Mouse (Mus musculus): ENCODE measurements at regions not wholly inside any gene's neighbourhood (a gene's known extent, or its start where the extent isn't known, plus 50 kb on each side); places are given as distances from the start of the nearest gene placed in this dataset.

GRCm38 (mm10) chr12:71624676-71625075 is 206.2 kb upstream of the Daam1 start:
- H3K4me3 ChIP-seq (replicated peaks) = no peak overlapping the region
- peaks cover 16% of the 10 kb centered on the region for H3K4me1 ChIP-seq
- H3K27me3 ChIP-seq (replicated peaks) = peaks cover 8% of the 10 kb centered on the region
- no peaks in the 10 kb centered on the region for H3K36me3 ChIP-seq (replicated peaks; ENCODE audit: low read length)
- TF ChIP-seq GATA1 (IDR thresholded peaks at IDR 0.05; ENCODE audit: borderline replicate concordance, low read length) (no peak), FLI1 (IDR thresholded peaks at IDR 0.05; ENCODE audit: low read length) (no peak)
- H3K9me3 ChIP-seq = no peaks in the 10 kb centered on the region

GRCm38 (mm10) chr12:71625115-71625514 is 205.8 kb upstream of the Daam1 start:
- Histone ChIP-seq H3K9me3 (no peaks in the 10 kb centered on the region), H3K27me3 (replicated peaks) (peaks cover 8% of the 10 kb centered on the region), H3K36me3 (replicated peaks; ENCODE audit: low read length) (no peaks in the 10 kb centered on the region), H3K4me3 (replicated peaks) (no peak overlapping the region), H3K4me1 (peaks cover 16% of the 10 kb centered on the region)
- TF ChIP-seq FLI1 (IDR thresholded peaks at IDR 0.05; ENCODE audit: low read length) (no peak), GATA1 (IDR thresholded peaks at IDR 0.05; ENCODE audit: borderline replicate concordance, low read length) (no peak)

- Histone ChIP-seq H3K4me3 (replicated peaks) (peak overlapping the region; percentile 10), H3K36me3 (replicated peaks; ENCODE audit: low read length) (no peaks in the 10 kb centered on the region), H3K27me3 (replicated peaks) (peaks cover 8% of the 10 kb centered on the region), H3K4me1 (peaks cover 16% of the 10 kb centered on the region), H3K9me3 (no peaks in the 10 kb centered on the region)
- no peak for TF ChIP-seq GATA1 (IDR thresholded peaks at IDR 0.05; ENCODE audit: borderline replicate concordance, low read length)
- TF ChIP-seq FLI1 (IDR thresholded peaks at IDR 0.05; ENCODE audit: low read length) = no peak
These were observed 204.1 kb upstream of the Daam1 start for GRCm38 (mm10) chr12:71626801-71627200.

- Histone ChIP-seq H3K4me3 (replicated peaks) (no peak overlapping the region), H3K27me3 (replicated peaks) (peaks cover 8% of the 10 kb centered on the region), H3K9me3 (no peaks in the 10 kb centered on the region), H3K36me3 (replicated peaks; ENCODE audit: low read length) (no peaks in the 10 kb centered on the region), H3K4me1 (peaks cover 16% of the 10 kb centered on the region)
- no peak for TF ChIP-seq FLI1 (IDR thresholded peaks at IDR 0.05; ENCODE audit: low read length)
- no peak for TF ChIP-seq GATA1 (IDR thresholded peaks at IDR 0.05; ENCODE audit: borderline replicate concordance, low read length)
These were observed 203.2 kb upstream of the Daam1 start for GRCm38 (mm10) chr12:71627421-71628339.

- Histone ChIP-seq H3K4me3 (replicated peaks) (no peak overlapping the region), H3K36me3 (replicated peaks; ENCODE audit: low read length) (no peaks in the 10 kb centered on the region), H3K9me3 (no peaks in the 10 kb centered on the region), H3K27me3 (replicated peaks) (peaks cover 8% of the 10 kb centered on the region), H3K4me1 (peaks cover 16% of the 10 kb centered on the region)
- TF ChIP-seq GATA1 (IDR thresholded peaks at IDR 0.05; ENCODE audit: borderline replicate concordance, low read length) (no peak), FLI1 (IDR thresholded peaks at IDR 0.05; ENCODE audit: low read length) (no peak)
These were observed 202.5 kb upstream of the Daam1 start for GRCm38 (mm10) chr12:71628340-71628738.

- Histone ChIP-seq H3K4me1 (peaks cover 16% of the 10 kb centered on the region), H3K9me3 (no peaks in the 10 kb centered on the region), H3K4me3 (replicated peaks) (no peak overlapping the region), H3K27me3 (replicated peaks) (peaks cover 8% of the 10 kb centered on the region), H3K36me3 (replicated peaks; ENCODE audit: low read length) (no peaks in the 10 kb centered on the region)
- TF ChIP-seq GATA1 (IDR thresholded peaks at IDR 0.05; ENCODE audit: borderline replicate concordance, low read length) (no peak), FLI1 (IDR thresholded peaks at IDR 0.05; ENCODE audit: low read length) (no peak)
These were observed 202.1 kb upstream of the Daam1 start for GRCm38 (mm10) chr12:71628796-71629195.

- peaks cover 16% of the 10 kb centered on the region for H3K4me1 ChIP-seq
- no peaks in the 10 kb centered on the region for H3K36me3 ChIP-seq (replicated peaks; ENCODE audit: low read length)
- no peaks in the 10 kb centered on the region for H3K9me3 ChIP-seq
- no peak for TF ChIP-seq GATA1 (IDR thresholded peaks at IDR 0.05; ENCODE audit: borderline replicate concordance, low read length)
- TF ChIP-seq FLI1 (IDR thresholded peaks at IDR 0.05; ENCODE audit: low read length) = no peak
- peaks cover 5% of the 10 kb centered on the region for H3K27me3 ChIP-seq (replicated peaks)
- no peak overlapping the region for H3K4me3 ChIP-seq (replicated peaks)
These were observed 200.5 kb upstream of the Daam1 start for GRCm38 (mm10) chr12:71630386-71630785.

GRCm38 (mm10) chr12:71636300-71636699 is 194.6 kb upstream of the Daam1 start:
- peaks cover 4% of the 10 kb centered on the region; the same call in 1 of the 2 replicates for H3K9me3 ChIP-seq
- H3K4me1 ChIP-seq = no peaks in the 10 kb centered on the region
- no peaks in the 10 kb centered on the region for H3K27me3 ChIP-seq (replicated peaks)
- TF ChIP-seq FLI1 (IDR thresholded peaks at IDR 0.05; ENCODE audit: low read length) = no peak
- no peak for TF ChIP-seq GATA1 (IDR thresholded peaks at IDR 0.05; ENCODE audit: borderline replicate concordance, low read length)
- no peaks in the 10 kb centered on the region for H3K36me3 ChIP-seq (replicated peaks; ENCODE audit: low read length)
- H3K4me3 ChIP-seq (replicated peaks) = no peak overlapping the region

- no peaks in the 10 kb centered on the region for H3K27me3 ChIP-seq (replicated peaks)
- peaks cover 4% of the 10 kb centered on the region; the same call in 1 of the 2 replicates for H3K9me3 ChIP-seq
- no peak overlapping the region for H3K4me3 ChIP-seq (replicated peaks)
- no peaks in the 10 kb centered on the region for H3K36me3 ChIP-seq (replicated peaks; ENCODE audit: low read length)
- no peaks in the 10 kb centered on the region for H3K4me1 ChIP-seq
- no peak for TF ChIP-seq GATA1 (IDR thresholded peaks at IDR 0.05; ENCODE audit: borderline replicate concordance, low read length)
- TF ChIP-seq FLI1 (IDR thresholded peaks at IDR 0.05; ENCODE audit: low read length) = no peak
These were observed 193.6 kb upstream of the Daam1 start for GRCm38 (mm10) chr12:71637248-71637647.

- no peak overlapping the region for H3K4me3 ChIP-seq (replicated peaks)
- TF ChIP-seq GATA1 (IDR thresholded peaks at IDR 0.05; ENCODE audit: borderline replicate concordance, low read length) = no peak
- TF ChIP-seq FLI1 (IDR thresholded peaks at IDR 0.05; ENCODE audit: low read length) = no peak
- peaks cover 4% of the 10 kb centered on the region; the same call in 1 of the 2 replicates for H3K9me3 ChIP-seq
- H3K4me1 ChIP-seq = no peaks in the 10 kb centered on the region
- H3K36me3 ChIP-seq (replicated peaks; ENCODE audit: low read length) = no peaks in the 10 kb centered on the region
- no peaks in the 10 kb centered on the region for H3K27me3 ChIP-seq (replicated peaks)
These were observed 192.6 kb upstream of the Daam1 start for GRCm38 (mm10) chr12:71638246-71638645.
